Mouse (Mus musculus) stomach, postnatal 0 days (tissue): Measurements from ENCODE around the gene Glra3. TPM values are rescaled to one million over a fixed set of nuclear protein-coding genes. Genes with fewer than 3 reads are reported as not detected.

Experiments used
- ATAC-seq: fragments of 200-750 bp; cut with Nextera tagmentation; 2 replicates; pipeline ENCODE4 v1.8.0; 2017; ENCODE audit not compliant: low FRiP score, low TSS enrichment
- DNase-seq: peaks from one replicate; pipeline ENCODE4 v3.0.0-alpha.2; 2016; ENCODE audit warnings: low spot score
- H3K27ac ChIP-seq: fragments of 300-500 bp; sonication (generic); replicated peaks from 2 replicates; pipeline ENCODE4 v1.5.1; 2014; ENCODE audit warnings: mild to moderate bottlenecking, control low read depth
- H3K27me3 ChIP-seq: fragments of 300-500 bp; sonication (generic); 2 replicates; pipeline ENCODE4 v1.6.1; 2014; ENCODE audit warnings: low read length; ENCODE audit not compliant: control insufficient read depth, insufficient read depth
- H3K36me3 ChIP-seq: fragments of 300-500 bp; sonication (generic); 2 replicates; pipeline ENCODE4 v1.6.1; 2014; ENCODE audit warnings: low read length, mixed read lengths; ENCODE audit not compliant: control insufficient read depth, insufficient read depth
- H3K4me1 ChIP-seq: fragments of 300-500 bp; sonication (generic); replicated peaks from 2 replicates; pipeline ENCODE4 v1.6.1; 2014; ENCODE audit warnings: antibody characterized with exemption; ENCODE audit not compliant: control insufficient read depth, insufficient read depth
- H3K4me2 ChIP-seq: fragments of 300-500 bp; sonication (generic); replicated peaks from 2 replicates; pipeline ENCODE4 v1.6.1; 2014; ENCODE audit warnings: low read depth, mild to moderate bottlenecking, control low read depth, moderate library complexity
- H3K4me3 ChIP-seq: fragments of 300-500 bp; sonication (generic); 2 replicates; pipeline ENCODE4 v1.5.1; 2014; ENCODE audit warnings: low read depth, low read length, control low read depth
- H3K9ac ChIP-seq: fragments of 300-500 bp; sonication (generic); 2 replicates; pipeline ENCODE4 v1.6.1; 2014; ENCODE audit warnings: mild to moderate bottlenecking, low read length, control low read depth, mixed read lengths
- H3K9me3 ChIP-seq: fragments of 300-500 bp; sonication (generic); 2 replicates; pipeline ENCODE4 v1.6.1; 2016; ENCODE audit warnings: low read length; ENCODE audit not compliant: control insufficient read depth
- CTCF ChIP-seq: IDR thresholded peaks from 2 replicates; pipeline ENCODE4 v1.5.1; 2016; ENCODE audit warnings: antibody characterized with exemption, low read depth, mild to moderate bottlenecking, moderate library complexity
- EP300 ChIP-seq: optimal IDR thresholded peaks from 2 replicates; pipeline ENCODE3; 2016; ENCODE audit warnings: antibody characterized with exemption
- WGBS: fragments of 180-500 bp; shearing (Covaris S2); extraction: QIAGEN DNeasy Blood & Tissue Kit; methylation state at CpG from one replicate; pipeline ENCODE4 v1.1.7; 2014; 5-methylcytosine and 5-hydroxymethylcytosine counted together
- polyA plus RNA-seq: library from polyadenylated mRNA; unstranded; fragments of >200 nt; fragmentation: Nextera tagmentation; extraction: Ambion mirVana; gene quantifications from 2 replicates; pipeline ENCODE4 v1.2.1, GENCODE M21; 2015

The Glra3 gene
- polyA plus RNA-seq, 1 experiment from 2014 or later = not detected

GRCm38 (mm10) chr8:56150697-56151096 is 210.4 kb downstream of the Glra3 start:
- Histone ChIP-seq H3K36me3 (no peaks in the 10 kb centered on the region), H3K4me1 (no peaks in the 10 kb centered on the region), H3K27me3 (no peaks in the 10 kb centered on the region), H3K27ac (no peak overlapping the region), H3K9ac (no peak overlapping the region), H3K9me3 (no peaks in the 10 kb centered on the region), H3K4me2 (no peak overlapping the region), H3K4me3 (no peak overlapping the region)
- TF ChIP-seq CTCF = no peak
- TF ChIP-seq EP300 = no peak
- ATAC-seq = no peak
- WGBS = 33% methylated on average over 1 of the region's 1 CpGs
- no peak for DNase-seq

DNA sequence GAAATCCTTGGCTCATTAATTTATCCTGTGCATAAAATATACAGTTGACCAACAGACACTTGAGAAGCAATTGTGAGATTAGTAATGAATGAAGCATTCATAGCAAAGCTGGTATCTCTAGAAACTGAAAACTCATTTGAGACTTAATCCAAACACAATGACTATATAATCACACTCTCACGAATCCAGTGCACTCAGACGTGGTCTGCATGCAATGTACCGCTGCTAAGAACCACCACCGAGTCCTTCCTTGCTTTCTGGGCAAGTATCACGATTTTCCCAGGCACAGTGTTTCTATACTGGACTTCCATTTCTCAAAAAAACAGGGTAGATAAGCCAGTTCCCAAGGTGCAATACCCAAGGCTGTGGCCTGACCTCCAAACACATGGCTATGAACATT is 211.3 kb downstream of the Glra3 start:
- no peaks in the 10 kb centered on the region for H3K36me3 ChIP-seq
- no peak overlapping the region for H3K4me3 ChIP-seq
- no peak for TF ChIP-seq CTCF
- no peaks in the 10 kb centered on the region for H3K4me1 ChIP-seq
- H3K9ac ChIP-seq = no peak overlapping the region
- DNase-seq (no peak), ATAC-seq (no peak)
- no peak overlapping the region for H3K27ac ChIP-seq
- H3K4me2 ChIP-seq = no peak overlapping the region
- no peaks in the 10 kb centered on the region for H3K27me3 ChIP-seq
- 73% methylated on average over 5 of the region's 5 CpGs for WGBS
- no peaks in the 10 kb centered on the region for H3K9me3 ChIP-seq

- Histone ChIP-seq H3K4me3 (no peak overlapping the region), H3K27ac (no peak overlapping the region), H3K9me3 (no peaks in the 10 kb centered on the region), H3K27me3 (no peaks in the 10 kb centered on the region), H3K4me2 (no peak overlapping the region), H3K36me3 (no peaks in the 10 kb centered on the region), H3K9ac (no peak overlapping the region), H3K4me1 (no peaks in the 10 kb centered on the region)
- no peak for DNase-seq
- WGBS = 33% methylated on average over 2 of the region's 2 CpGs
- TF ChIP-seq CTCF (no peak), EP300 (no peak)
- no peak for ATAC-seq
Observed at GRCm38 (mm10) chr8:56158966-56159365, 218.7 kb downstream of the Glra3 start.

Other genes starting within 250 kb of the Glra3 start
- not detected in 2 replicates for gene Adam29, start 33.5 kb upstream of the Glra3 start, polyA plus RNA-seq